Mouse (Mus musculus): Measurements from ENCODE around the gene Dnm3. TPM values are rescaled to one million over a fixed set of nuclear protein-coding genes. Genes with fewer than 3 reads are reported as not detected.

Dnm3 gene
- polyA plus RNA-seq, 1 experiment from 2014 or later, result 13.9 TPM

GRCm38 (mm10) chr1:162100033-162100820, 377.6 kb downstream of the Dnm3 start:
- WGBS, result 59% methylated on average over 7 of the region's 7 CpGs

GRCm38 (mm10) chr1:162099203-162099602, 378.6 kb downstream of the Dnm3 start:
- H3K9ac ChIP-seq (ENCODE audit: low read length), result no peak overlapping the region
- 84% methylated on average over 3 of the region's 3 CpGs for WGBS
- no peak overlapping the region for H3K27ac ChIP-seq (replicated peaks; ENCODE audit: low read depth, low read length)
- no peaks in the 10 kb centered on the region for H3K36me3 ChIP-seq (ENCODE audit: control insufficient read depth, insufficient read depth, low read length)
- no peak overlapping the region for H3K4me3 ChIP-seq (ENCODE audit: low read depth, low read length)
- H3K4me2 ChIP-seq (ENCODE audit: low read depth, severe bottlenecking), result no peak overlapping the region
- H3K4me1 ChIP-seq (ENCODE audit: control insufficient read depth, insufficient read depth, low read length), result 0 out of 2 replicates have a peak, but pooled peaks cover 8% of the 10 kb centered on the region
- ATAC-seq (ENCODE audit: insufficient number of reproducible peaks, low FRiP score, low TSS enrichment, low read depth) (no peak), DNase-seq (ENCODE audit: low spot score) (no peak)
- H3K9me3 ChIP-seq (ENCODE audit: control insufficient read depth, low read length), result no peaks in the 10 kb centered on the region
- H3K27me3 ChIP-seq (ENCODE audit: control insufficient read depth, insufficient read depth, low read length), result no peaks in the 10 kb centered on the region

More at GRCm38 (mm10) chr1:162100033-162100820, 377.6 kb downstream of the Dnm3 start:
- no peaks in the 10 kb centered on the region for H3K36me3 ChIP-seq (ENCODE audit: control insufficient read depth, insufficient read depth, low read length)
- H3K27ac ChIP-seq (replicated peaks; ENCODE audit: low read depth, low read length), result peak overlapping the region; percentile 78
- DNase-seq (ENCODE audit: low spot score) (no peak), ATAC-seq (ENCODE audit: insufficient number of reproducible peaks, low FRiP score, low TSS enrichment, low read depth) (no peak)
- no peak overlapping the region for H3K9ac ChIP-seq (ENCODE audit: low read length)
- no peak overlapping the region for H3K4me3 ChIP-seq (ENCODE audit: low read depth, low read length)
- 0 out of 2 replicates have a peak, but pooled peaks cover 5% of the 10 kb centered on the region for H3K4me1 ChIP-seq (ENCODE audit: control insufficient read depth, insufficient read depth, low read length)
- H3K27me3 ChIP-seq (ENCODE audit: control insufficient read depth, insufficient read depth, low read length), result no peaks in the 10 kb centered on the region
- no peaks in the 10 kb centered on the region for H3K9me3 ChIP-seq (ENCODE audit: control insufficient read depth, low read length)
- H3K4me2 ChIP-seq (ENCODE audit: low read depth, severe bottlenecking), result no peak overlapping the region

GRCm38 (mm10) chr1:162094523-162095272, 383.1 kb downstream of the Dnm3 start:
- ATAC-seq (ENCODE audit: insufficient number of reproducible peaks, low FRiP score, low TSS enrichment, low read depth), result no peak
- H3K27ac ChIP-seq (replicated peaks; ENCODE audit: low read depth, low read length), result peak overlapping the region; percentile 8; the same call in 1 of the 2 replicates
- H3K9me3 ChIP-seq (ENCODE audit: control insufficient read depth, low read length), result no peaks in the 10 kb centered on the region

GRCm38 (mm10) chr1:162093806-162094522, 383.9 kb downstream of the Dnm3 start:
- no peak for DNase-seq (ENCODE audit: low spot score)

More at GRCm38 (mm10) chr1:162094523-162095272, 383.1 kb downstream of the Dnm3 start:
- Histone ChIP-seq H3K4me2 (ENCODE audit: low read depth, severe bottlenecking) (no peak overlapping the region), H3K4me1 (ENCODE audit: control insufficient read depth, insufficient read depth, low read length) (peaks cover 12% of the 10 kb centered on the region; the same call in 1 of the 2 replicates), H3K27me3 (ENCODE audit: control insufficient read depth, insufficient read depth, low read length) (no peaks in the 10 kb centered on the region), H3K4me3 (ENCODE audit: low read depth, low read length) (no peak overlapping the region), H3K36me3 (ENCODE audit: control insufficient read depth, insufficient read depth, low read length) (no peaks in the 10 kb centered on the region), H3K9ac (ENCODE audit: low read length) (no peak overlapping the region)
- WGBS, result 86% methylated on average over 8 of the region's 8 CpGs
- DNase-seq (ENCODE audit: low spot score), result no peak

GRCm38 (mm10) chr1:162092899-162093659, 384.8 kb downstream of the Dnm3 start:
- Histone ChIP-seq H3K4me3 (ENCODE audit: low read depth, low read length) (no peak overlapping the region), H3K27me3 (ENCODE audit: control insufficient read depth, insufficient read depth, low read length) (no peaks in the 10 kb centered on the region), H3K36me3 (ENCODE audit: control insufficient read depth, insufficient read depth, low read length) (no peaks in the 10 kb centered on the region), H3K9ac (ENCODE audit: low read length) (no peak overlapping the region), H3K4me2 (ENCODE audit: low read depth, severe bottlenecking) (no peak overlapping the region), H3K9me3 (ENCODE audit: control insufficient read depth, low read length) (no peaks in the 10 kb centered on the region), H3K27ac (replicated peaks; ENCODE audit: low read depth, low read length) (peak overlapping the region; percentile 49), H3K4me1 (ENCODE audit: control insufficient read depth, insufficient read depth, low read length) (peaks cover 12% of the 10 kb centered on the region; the same call in 1 of the 2 replicates)
- ATAC-seq (ENCODE audit: insufficient number of reproducible peaks, low FRiP score, low TSS enrichment, low read depth), result peak; percentile 47; the same call in 1 of the 2 replicates
- no peak for DNase-seq (ENCODE audit: low spot score)
- WGBS, result 61% methylated on average over 3 of the region's 3 CpGs

More at GRCm38 (mm10) chr1:162093806-162094522, 383.9 kb downstream of the Dnm3 start:
- H3K4me1 ChIP-seq (ENCODE audit: control insufficient read depth, insufficient read depth, low read length), result peaks cover 12% of the 10 kb centered on the region; the same call in 1 of the 2 replicates
- H3K4me2 ChIP-seq (ENCODE audit: low read depth, severe bottlenecking), result no peak overlapping the region; the same call in 1 of the 2 replicates
- ATAC-seq (ENCODE audit: insufficient number of reproducible peaks, low FRiP score, low TSS enrichment, low read depth), result no peak
- H3K4me3 ChIP-seq (ENCODE audit: low read depth, low read length), result no peak overlapping the region
- no peaks in the 10 kb centered on the region for H3K9me3 ChIP-seq (ENCODE audit: control insufficient read depth, low read length)
- H3K27me3 ChIP-seq (ENCODE audit: control insufficient read depth, insufficient read depth, low read length), result no peaks in the 10 kb centered on the region
- peak overlapping the region; percentile 8; the same call in 1 of the 2 replicates for H3K27ac ChIP-seq (replicated peaks; ENCODE audit: low read depth, low read length)
- H3K9ac ChIP-seq (ENCODE audit: low read length), result no peak overlapping the region
- H3K36me3 ChIP-seq (ENCODE audit: control insufficient read depth, insufficient read depth, low read length), result no peaks in the 10 kb centered on the region
- WGBS, result 52% methylated on average over 9 of the region's 9 CpGs

GRCm38 (mm10) chr1:162092401-162092800, 385.4 kb downstream of the Dnm3 start:
- no peak for ATAC-seq (ENCODE audit: insufficient number of reproducible peaks, low FRiP score, low TSS enrichment, low read depth)
- Histone ChIP-seq H3K4me2 (ENCODE audit: low read depth, severe bottlenecking) (no peak overlapping the region), H3K9ac (ENCODE audit: low read length) (no peak overlapping the region), H3K27ac (replicated peaks; ENCODE audit: low read depth, low read length) (peak overlapping the region; percentile 68), H3K36me3 (ENCODE audit: control insufficient read depth, insufficient read depth, low read length) (no peaks in the 10 kb centered on the region), H3K4me3 (ENCODE audit: low read depth, low read length) (no peak overlapping the region), H3K27me3 (ENCODE audit: control insufficient read depth, insufficient read depth, low read length) (no peaks in the 10 kb centered on the region), H3K4me1 (ENCODE audit: control insufficient read depth, insufficient read depth, low read length) (peaks cover 12% of the 10 kb centered on the region; the same call in 1 of the 2 replicates), H3K9me3 (ENCODE audit: control insufficient read depth, low read length) (no peaks in the 10 kb centered on the region)
- DNase-seq (ENCODE audit: low spot score), result no peak
- WGBS, result 88% methylated on average over 8 of the region's 8 CpGs

- Histone ChIP-seq H3K36me3 (ENCODE audit: control insufficient read depth, insufficient read depth, low read length) (no peaks in the 10 kb centered on the region), H3K4me2 (ENCODE audit: low read depth, severe bottlenecking) (no peak overlapping the region), H3K9ac (ENCODE audit: low read length) (no peak overlapping the region), H3K4me1 (ENCODE audit: control insufficient read depth, insufficient read depth, low read length) (no peaks in the 10 kb centered on the region), H3K27ac (replicated peaks; ENCODE audit: low read depth, low read length) (0 out of 2 replicates have a peak overlapping the region, but pooled peaks have one; percentile 39), H3K9me3 (ENCODE audit: control insufficient read depth, low read length) (no peaks in the 10 kb centered on the region), H3K27me3 (ENCODE audit: control insufficient read depth, insufficient read depth, low read length) (no peaks in the 10 kb centered on the region), H3K4me3 (ENCODE audit: low read depth, low read length) (no peak overlapping the region)
- WGBS, result 77% methylated on average over 9 of the region's 9 CpGs
- DNase-seq (ENCODE audit: low spot score), result no peak
- no peak for ATAC-seq (ENCODE audit: insufficient number of reproducible peaks, low FRiP score, low TSS enrichment, low read depth)
These were observed 393.9 kb downstream of the Dnm3 start for GRCm38 (mm10) chr1:162083886-162084478.
